Mouse (Mus musculus): ENCODE measurements around the gene Ramp1. TPM values are rescaled to one million over a fixed set of nuclear protein-coding genes. Genes with fewer than 3 reads are reported as not detected.

The Ramp1 gene
- polyA plus RNA-seq, 1 experiment from 2014 or later = 0.44 TPM

DNA sequence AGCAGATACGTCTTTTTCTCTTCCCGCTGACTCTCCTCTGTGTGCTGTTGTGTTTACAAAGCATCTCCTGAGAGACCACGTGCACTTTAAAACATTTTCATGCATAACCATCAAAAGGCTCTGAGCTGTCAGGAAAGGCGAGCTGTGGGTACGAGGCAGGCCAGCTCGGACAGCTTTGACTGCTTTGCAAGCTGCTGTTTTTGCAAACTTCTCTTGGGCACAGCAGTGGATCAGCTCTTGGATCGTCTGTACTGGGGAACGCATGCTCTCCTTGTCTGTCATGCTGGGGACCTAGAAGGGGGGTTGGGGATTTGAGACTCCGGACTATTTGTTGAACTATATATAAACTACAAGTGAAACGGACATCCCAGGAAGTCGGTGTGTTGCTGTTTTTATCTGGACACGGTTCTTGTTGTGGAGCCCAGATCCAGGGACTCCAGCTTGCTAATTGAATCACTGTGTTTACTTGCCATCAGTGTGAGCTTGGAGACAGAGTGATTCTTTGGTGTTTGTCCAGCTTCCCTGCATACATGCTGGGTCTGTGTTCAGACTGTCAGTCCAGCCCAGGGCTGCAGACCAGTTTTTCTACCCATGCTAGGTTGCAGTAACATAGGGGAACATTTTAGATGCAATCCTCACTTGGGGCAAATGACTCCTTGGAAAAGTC is 2.3 kb downstream of the Ramp1 start:
- Histone ChIP-seq H3K9me3 (no peaks in the 10 kb centered on the region), H3K9ac (no peak overlapping the region), H3K4me3 (no peak overlapping the region), H3K4me1 (peaks cover 9% of the 10 kb centered on the region), H3K27me3 (replicated peaks) (peaks cover 18% of the 10 kb centered on the region), H3K36me3 (no peaks in the 10 kb centered on the region), H3K27ac (no peak overlapping the region), H3K4me2 (replicated peaks) (no peak overlapping the region)
- no peak for ATAC-seq (ENCODE audit: low FRiP score, low read depth)
- WGBS = 67% methylated on average over 12 of the region's 12 CpGs

GRCm38 (mm10) chr1:91183305-91183704 is 3.7 kb downstream of the Ramp1 start:
- WGBS = 89% methylated on average over 10 of the region's 10 CpGs
- no peak for ATAC-seq (ENCODE audit: low FRiP score, low read depth)
- Histone ChIP-seq H3K36me3 (no peaks in the 10 kb centered on the region), H3K27ac (no peak overlapping the region), H3K4me1 (peaks cover 9% of the 10 kb centered on the region), H3K27me3 (replicated peaks) (peaks cover 18% of the 10 kb centered on the region), H3K9me3 (no peaks in the 10 kb centered on the region), H3K4me3 (no peak overlapping the region), H3K9ac (no peak overlapping the region), H3K4me2 (replicated peaks) (no peak overlapping the region)

GRCm38 (mm10) chr1:91186677-91187076 is 7.1 kb downstream of the Ramp1 start:
- Histone ChIP-seq H3K4me2 (replicated peaks) (no peak overlapping the region), H3K4me1 (no peaks in the 10 kb centered on the region), H3K36me3 (no peaks in the 10 kb centered on the region), H3K27me3 (replicated peaks) (no peaks in the 10 kb centered on the region), H3K4me3 (no peak overlapping the region), H3K9me3 (no peaks in the 10 kb centered on the region), H3K27ac (no peak overlapping the region), H3K9ac (no peak overlapping the region)
- WGBS = 92% methylated on average over 6 of the region's 6 CpGs
- ATAC-seq (ENCODE audit: low FRiP score, low read depth) = no peak

DNA sequence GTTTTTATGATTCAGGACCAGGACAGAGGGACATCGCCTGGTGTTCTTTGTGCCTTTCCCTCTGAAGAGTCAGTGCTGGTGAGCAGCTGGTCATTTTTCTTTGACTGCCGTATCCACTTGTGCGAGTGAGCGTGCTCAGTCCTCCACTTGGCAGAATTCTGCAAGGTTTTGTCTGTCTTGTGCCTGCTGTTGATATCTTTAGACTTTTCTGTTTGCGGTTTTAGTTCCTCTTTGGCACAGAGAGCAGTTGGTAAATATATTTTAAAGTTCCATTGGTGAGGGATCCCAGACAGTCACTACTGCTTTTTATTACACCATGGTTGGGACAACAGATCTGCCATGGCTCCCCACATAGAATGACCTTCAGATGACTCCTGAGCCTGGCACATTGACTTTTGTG is 7.7 kb downstream of the Ramp1 start:
- Histone ChIP-seq H3K27ac (no peak overlapping the region), H3K27me3 (replicated peaks) (no peaks in the 10 kb centered on the region), H3K4me3 (no peak overlapping the region), H3K9ac (no peak overlapping the region), H3K36me3 (no peaks in the 10 kb centered on the region), H3K4me2 (replicated peaks) (no peak overlapping the region), H3K4me1 (no peaks in the 10 kb centered on the region), H3K9me3 (no peaks in the 10 kb centered on the region)
- ATAC-seq (ENCODE audit: low FRiP score, low read depth) = no peak
- 90% methylated on average over 5 of the region's 5 CpGs for WGBS

GRCm38 (mm10) chr1:91187786-91188640 is 8.4 kb downstream of the Ramp1 start:
- Histone ChIP-seq H3K9me3 (no peaks in the 10 kb centered on the region), H3K4me3 (no peak overlapping the region), H3K4me2 (replicated peaks) (no peak overlapping the region), H3K36me3 (no peaks in the 10 kb centered on the region), H3K4me1 (no peaks in the 10 kb centered on the region), H3K27ac (no peak overlapping the region), H3K9ac (no peak overlapping the region), H3K27me3 (replicated peaks) (no peaks in the 10 kb centered on the region)
- no peak for ATAC-seq (ENCODE audit: low FRiP score, low read depth)
- 89% methylated on average over 7 of the region's 7 CpGs for WGBS

DNA sequence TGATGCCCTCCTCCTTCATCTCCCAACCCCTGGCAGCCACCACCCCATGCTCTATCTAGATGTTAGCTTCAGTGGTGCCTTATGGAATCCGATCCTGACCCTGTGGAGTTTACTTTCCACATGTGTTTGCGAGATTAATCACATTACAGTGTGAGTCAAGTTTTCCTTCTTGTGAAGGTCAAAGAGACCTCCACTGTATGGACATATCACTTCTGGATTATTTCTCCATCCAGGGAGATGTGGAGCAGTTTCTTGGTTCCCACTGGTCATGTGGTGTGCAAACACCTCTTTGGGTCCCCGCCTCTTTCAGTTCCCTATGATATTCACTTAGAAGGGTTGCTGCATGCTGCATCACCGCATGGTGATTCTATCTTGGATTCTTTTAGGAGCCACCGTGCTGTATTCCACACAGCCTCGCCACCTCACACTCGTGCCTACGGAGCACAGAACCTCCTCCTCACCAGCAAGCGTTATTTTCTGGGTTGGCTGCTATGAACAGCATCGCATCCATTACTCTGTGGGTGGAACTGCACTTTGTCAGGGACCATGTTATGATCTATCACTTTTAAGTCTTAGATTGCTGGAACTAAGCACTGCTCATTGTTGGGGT is 9.3 kb downstream of the Ramp1 start:
- Histone ChIP-seq H3K27ac (no peak overlapping the region), H3K4me3 (no peak overlapping the region), H3K27me3 (replicated peaks) (no peaks in the 10 kb centered on the region), H3K4me1 (no peaks in the 10 kb centered on the region), H3K9me3 (no peaks in the 10 kb centered on the region), H3K9ac (no peak overlapping the region), H3K4me2 (replicated peaks) (no peak overlapping the region), H3K36me3 (no peaks in the 10 kb centered on the region)
- WGBS = 94% methylated on average over 10 of the region's 10 CpGs
- no peak for ATAC-seq (ENCODE audit: low FRiP score, low read depth)

GRCm38 (mm10) chr1:91192184-91192583 is 12.6 kb downstream of the Ramp1 start:
- Histone ChIP-seq H3K4me1 (no peaks in the 10 kb centered on the region), H3K4me2 (replicated peaks) (no peak overlapping the region), H3K9ac (no peak overlapping the region), H3K4me3 (no peak overlapping the region), H3K9me3 (no peaks in the 10 kb centered on the region), H3K36me3 (no peaks in the 10 kb centered on the region), H3K27me3 (replicated peaks) (no peaks in the 10 kb centered on the region), H3K27ac (no peak overlapping the region)
- WGBS = 84% methylated on average over 8 of the region's 8 CpGs
- ATAC-seq (ENCODE audit: low FRiP score, low read depth) = no peak

DNA sequence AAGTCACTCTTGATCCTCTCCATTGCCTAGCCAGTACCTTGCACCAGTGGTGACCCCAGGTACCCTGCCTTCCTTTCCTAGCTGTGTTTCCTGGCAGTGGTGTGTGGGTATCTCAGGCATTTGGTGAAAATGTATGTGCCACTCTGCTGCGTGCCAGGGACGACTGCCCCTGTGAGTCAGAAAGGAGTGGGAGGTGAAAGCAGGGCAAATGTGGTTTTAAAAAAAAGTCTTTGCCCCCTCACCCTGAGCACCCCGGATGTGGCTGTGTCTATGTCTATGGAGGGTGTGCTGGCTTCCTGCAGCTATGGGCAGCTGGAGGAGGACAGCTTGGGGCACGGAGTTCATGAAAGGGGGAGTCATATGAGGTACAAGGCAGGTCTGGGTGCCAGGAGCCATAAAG is 13.6 kb downstream of the Ramp1 start:
- 89% methylated on average over 4 of the region's 4 CpGs for WGBS
- Histone ChIP-seq H3K36me3 (no peaks in the 10 kb centered on the region), H3K27ac (no peak overlapping the region), H3K27me3 (replicated peaks) (no peaks in the 10 kb centered on the region), H3K4me3 (no peak overlapping the region), H3K9ac (no peak overlapping the region), H3K9me3 (no peaks in the 10 kb centered on the region), H3K4me1 (no peaks in the 10 kb centered on the region), H3K4me2 (replicated peaks) (no peak overlapping the region)
- no peak for ATAC-seq (ENCODE audit: low FRiP score, low read depth)

DNA sequence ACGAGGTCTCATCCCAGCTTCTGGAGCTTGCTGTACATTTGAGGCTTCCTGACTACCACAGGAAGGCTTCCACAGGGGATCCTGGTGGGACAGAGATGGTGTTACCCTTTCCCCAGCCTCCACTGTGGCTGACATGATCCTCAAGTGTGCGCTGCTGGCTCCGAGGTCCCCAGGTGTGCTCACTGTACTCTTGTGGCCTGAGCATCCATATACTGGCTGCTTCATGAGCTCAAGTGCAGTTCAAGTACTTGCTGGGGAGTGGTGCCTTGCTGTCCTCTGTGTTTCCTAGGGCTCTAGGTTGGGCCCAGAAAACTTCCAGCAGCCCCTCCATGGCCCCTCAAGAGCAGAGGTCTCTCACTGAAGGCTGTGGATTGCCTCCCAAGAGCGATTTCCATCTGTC is 14.1 kb downstream of the Ramp1 start:
- H3K4me2 ChIP-seq (replicated peaks) = no peak overlapping the region
- 82% methylated on average over 4 of the region's 4 CpGs for WGBS

DNA sequence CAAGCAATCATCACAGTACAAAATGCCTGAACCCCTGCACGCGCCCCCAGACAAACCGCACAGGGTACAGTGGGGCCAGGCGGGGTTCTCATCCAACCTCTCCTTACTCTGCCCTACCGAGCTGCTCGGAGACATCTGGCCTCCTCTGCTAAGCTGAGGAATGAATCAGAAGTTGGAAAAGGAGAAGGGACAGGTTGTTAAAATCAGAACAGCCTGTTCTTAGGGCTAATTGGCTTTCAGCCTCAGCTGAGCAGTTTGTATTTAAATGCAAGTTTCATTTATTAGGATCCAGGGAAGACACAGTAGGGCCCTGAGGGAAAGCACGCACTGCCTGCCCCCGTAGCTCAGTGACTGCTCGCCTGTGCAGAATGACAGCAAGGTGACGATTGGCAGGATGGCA is 20.2 kb downstream of the Ramp1 start:
- Histone ChIP-seq H3K27me3 (replicated peaks) (no peaks in the 10 kb centered on the region), H3K9ac (no peak overlapping the region), H3K4me3 (no peak overlapping the region), H3K27ac (no peak overlapping the region), H3K9me3 (no peaks in the 10 kb centered on the region), H3K36me3 (no peaks in the 10 kb centered on the region), H3K4me2 (replicated peaks) (no peak overlapping the region), H3K4me1 (no peaks in the 10 kb centered on the region)
- ATAC-seq (ENCODE audit: low FRiP score, low read depth) = no peak
- 83% methylated on average over 10 of the region's 10 CpGs for WGBS

More for the DNA sequence above, 14.1 kb downstream of the Ramp1 start:
- no peak overlapping the region for H3K9ac ChIP-seq
- H3K27ac ChIP-seq = no peak overlapping the region
- no peaks in the 10 kb centered on the region for H3K4me1 ChIP-seq
- no peak overlapping the region for H3K4me3 ChIP-seq
- no peak for ATAC-seq (ENCODE audit: low FRiP score, low read depth)
- no peaks in the 10 kb centered on the region for H3K36me3 ChIP-seq
- H3K27me3 ChIP-seq (replicated peaks) = no peaks in the 10 kb centered on the region
- no peaks in the 10 kb centered on the region for H3K9me3 ChIP-seq

- Histone ChIP-seq H3K9ac (no peak overlapping the region), H3K9me3 (no peaks in the 10 kb centered on the region), H3K4me2 (replicated peaks) (no peak overlapping the region), H3K27me3 (replicated peaks) (no peaks in the 10 kb centered on the region), H3K36me3 (no peaks in the 10 kb centered on the region), H3K27ac (no peak overlapping the region), H3K4me3 (no peak overlapping the region), H3K4me1 (no peaks in the 10 kb centered on the region)
- no peak for ATAC-seq (ENCODE audit: low FRiP score, low read depth)
- 62% methylated on average over 3 of the region's 3 CpGs for WGBS
These were observed 21.5 kb downstream of the Ramp1 start for GRCm38 (mm10) chr1:91201122-91201521.

DNA sequence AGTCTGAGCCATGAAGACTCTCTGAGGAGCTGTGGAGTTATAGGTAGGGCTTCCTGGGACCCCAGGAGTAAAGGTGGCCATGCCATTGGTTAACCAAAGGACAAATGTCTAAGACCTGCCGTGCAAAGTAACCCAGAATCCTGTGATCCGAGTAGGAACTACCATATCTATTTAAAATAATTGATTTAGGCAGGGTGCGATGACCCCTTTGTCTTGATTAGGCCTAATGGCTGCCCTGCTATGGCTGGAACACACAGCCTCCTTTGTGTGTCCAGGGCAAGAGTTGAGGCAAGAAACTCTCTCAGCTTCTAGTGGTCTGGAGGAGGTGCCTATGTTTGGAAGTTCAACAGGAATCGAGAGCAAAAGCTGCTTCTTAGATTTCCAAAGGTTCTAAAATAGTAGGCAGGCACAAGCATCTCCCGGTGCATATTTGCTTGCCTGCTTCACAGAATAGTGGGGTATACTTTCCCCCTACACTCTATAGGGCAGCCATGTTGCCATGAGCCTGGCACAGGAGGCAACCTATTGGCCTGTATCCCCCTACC is 24.7 kb downstream of the Ramp1 start:
- WGBS = 75% methylated on average over 5 of the region's 5 CpGs
- no peak overlapping the region for H3K27ac ChIP-seq
- H3K4me1 ChIP-seq = no peaks in the 10 kb centered on the region
- no peaks in the 10 kb centered on the region for H3K9me3 ChIP-seq
- no peak for ATAC-seq (ENCODE audit: low FRiP score, low read depth)
- H3K4me2 ChIP-seq (replicated peaks) = no peak overlapping the region
- H3K27me3 ChIP-seq (replicated peaks) = no peaks in the 10 kb centered on the region
- no peak overlapping the region for H3K4me3 ChIP-seq
- no peak overlapping the region for H3K9ac ChIP-seq
- H3K36me3 ChIP-seq = no peaks in the 10 kb centered on the region
